Mouse (Mus musculus) left cerebral cortex, adult 2 months (tissue): ENCODE results near the gene Gspt1. TPM values are rescaled to one million over a fixed set of nuclear protein-coding genes. Genes with fewer than 3 reads are reported as not detected.
A peak's percentile ranks its signal among the peaks of the same experiment; 100 is the strongest.
"Not testable (repeated sequence)": the region's sequence is repeated elsewhere in the genome, so short reads cannot be mapped to it uniquely, and the experiment has no call there.

ENCODE experiments used
- DNase-seq, 2 experiments: peaks; one replicate each; pipeline ENCODE4 v3.0.0; 2021 to 2022; ENCODE audit warnings: low spot score in 2 of 2, mixed read lengths in 1 of 2; ENCODE audit errors: extremely low spot score in 1 of 2
- H3K27ac ChIP-seq: fragments of 200-600 bp; 2 replicates; pipeline ENCODE4 v1.8.1; 2022
- H3K4me3 ChIP-seq: fragments of 200-600 bp; 2 replicates; pipeline ENCODE4 v1.8.1; 2022
- CTCF ChIP-seq: fragments of 200-600 bp; IDR thresholded peaks from 2 replicates; pipeline ENCODE4 v1.8.1; 2022; ENCODE audit warnings: antibody characterized with exemption, mild to moderate bottlenecking, moderate library complexity
- intact Hi-C: fragments of 180-260 bp; cut with DNase I; formaldehyde crosslinking; loops from one replicate; pipeline ENCODE4 v1.15.1; 2025
- long read RNA-seq, 2 experiments: library from polyadenylated mRNA; stranded (forward); transcript quantifications; one replicate each; pipeline ENCODE4 v2.0.0; 2021; ENCODE audit warnings: borderline mapping rate in 2 of 2
- total RNA-seq, 2 experiments: library from RNA; stranded (reverse); gene quantifications; 2 replicates each; pipeline ENCODE4 v1.2.3; 2021

Gene Gspt1
- total RNA-seq, result 10 to 100 TPM; 79.7 to 85.5 TPM
- long read RNA-seq, experiment 1, transcript Gspt1-205 (15 exons, 3,716 nt), result minor isoform, 22 of 54 reads
- long read RNA-seq, experiment 1, transcript Gspt1-201 (15 exons, 2,898 nt), result major isoform, 30 of 54 reads
- long read RNA-seq, experiment 1, partial matches to known transcripts, result 2 of 54 reads
- long read RNA-seq, experiment 1, other reads (novel, unspliced or antisense), result 0 of 54 reads
- long read RNA-seq, experiment 2, transcript Gspt1-205 (15 exons, 3,716 nt), result minor isoform, 17 of 45 reads
- long read RNA-seq, experiment 2, transcript Gspt1-201 (15 exons, 2,898 nt), result major isoform, 22 of 45 reads
- long read RNA-seq, experiment 2, partial matches to known transcripts, result 1 of 45 reads
- long read RNA-seq, experiment 2, other reads (novel, unspliced or antisense), result 5 of 45 reads

DNA sequence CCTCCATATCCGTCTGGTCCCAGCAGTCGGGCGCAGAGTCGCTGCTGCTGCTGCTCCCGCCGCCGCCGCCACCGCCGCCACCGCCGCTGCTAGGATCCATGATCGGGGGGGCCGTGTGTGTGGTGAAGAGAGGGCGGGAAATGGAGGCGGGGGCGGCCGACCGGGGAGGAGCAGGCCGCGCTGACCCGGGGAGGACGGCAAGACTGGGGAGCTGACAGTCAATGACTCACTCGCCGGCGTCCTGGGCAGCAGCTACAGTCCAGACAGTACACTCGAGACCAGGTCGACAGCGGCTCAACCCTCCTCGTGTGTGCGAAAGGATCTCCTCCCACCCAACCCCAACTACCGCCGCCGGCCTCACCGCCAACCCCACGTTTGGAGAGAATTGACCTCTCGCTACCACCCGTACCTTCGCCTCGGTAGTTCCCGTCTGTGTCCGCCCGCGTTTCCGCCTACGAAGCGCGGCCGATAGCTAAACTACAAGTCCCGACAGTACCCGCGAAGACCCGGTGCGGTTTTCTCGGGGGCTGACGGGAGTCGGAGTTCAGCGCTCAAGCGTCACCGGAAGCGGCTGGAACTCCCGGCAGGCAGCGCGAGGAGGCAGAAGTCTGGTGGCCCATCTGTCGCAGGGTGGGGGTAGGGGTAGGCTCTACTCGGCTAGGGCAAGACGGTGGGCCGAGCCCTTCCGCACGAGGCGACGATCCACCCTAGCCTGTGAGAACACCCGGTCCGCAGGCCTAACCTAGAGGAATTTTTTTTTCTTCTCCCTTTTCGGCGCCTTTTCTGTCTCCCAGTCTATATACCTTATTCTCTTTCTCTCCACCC, at the start of gene Gspt1:
Gene Gspt1, minus strand, starts transcription at position 428 of the 825 bp plus-strand sequence.
- Histone ChIP-seq H3K27ac (peak within 1 kb of the TSS; percentile 98), H3K4me3 (peak within 1 kb of the TSS; percentile 97)
- DNase-seq, result peak; percentile 98
- intact Hi-C loops, result loop anchor here (1.0 to 5.0 kb wide), 3 partner anchors 51 to 163 kb away; partner anchors contain the start of gene Rsl1d1
- no peak; the same call in 1 of the 2 replicates for TF ChIP-seq CTCF

DNA sequence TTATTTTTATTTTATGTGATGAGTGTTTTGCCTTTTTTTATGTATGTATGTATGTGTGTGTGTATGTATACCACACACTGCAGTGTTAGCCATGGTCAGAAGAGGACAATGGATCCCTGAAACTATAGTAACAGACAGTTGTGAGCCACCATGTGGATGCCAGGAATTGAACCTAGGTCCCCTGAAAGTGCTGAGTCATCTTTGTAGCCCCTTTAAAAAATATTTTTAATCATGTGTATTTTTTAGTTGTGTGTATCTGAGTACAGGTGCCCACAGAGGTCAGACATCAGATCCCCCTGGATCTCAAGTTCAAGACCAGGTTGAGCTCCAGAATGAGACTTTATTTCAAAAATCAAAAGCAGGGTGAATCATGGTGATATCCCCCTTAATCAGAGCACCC, 49.6 kb upstream of the Gspt1 start:
- intact Hi-C loops, result no loop called here
- DNase-seq, result no peak
- Histone ChIP-seq H3K27ac (no peak overlapping the region), H3K4me3 (no peak overlapping the region)
- no peak for TF ChIP-seq CTCF

DNA sequence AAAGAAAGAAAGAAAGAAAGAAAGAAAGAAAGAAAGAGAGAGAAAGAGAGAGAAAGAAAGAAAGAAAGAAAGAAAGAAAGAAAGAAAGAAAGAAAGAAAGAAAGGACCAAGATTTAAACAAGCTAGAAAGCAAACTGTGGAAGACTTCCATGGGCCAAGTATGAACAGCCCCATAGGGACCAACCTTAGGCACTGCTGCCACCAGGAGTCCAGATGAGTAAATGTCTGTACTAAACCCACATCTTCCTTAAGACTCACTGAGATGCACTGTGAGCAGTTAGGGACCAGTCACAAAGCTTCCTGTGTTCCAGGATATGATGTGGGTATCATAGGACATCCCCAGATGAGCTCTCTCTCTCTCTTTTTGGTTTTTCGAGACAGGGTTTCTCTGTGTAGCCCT, 43.6 kb upstream of the Gspt1 start:
- H3K27ac ChIP-seq, DNase-seq, intact Hi-C loops, H3K4me3 ChIP-seq: not testable (repeated sequence)
- TF ChIP-seq CTCF, result peak; percentile 47

DNA sequence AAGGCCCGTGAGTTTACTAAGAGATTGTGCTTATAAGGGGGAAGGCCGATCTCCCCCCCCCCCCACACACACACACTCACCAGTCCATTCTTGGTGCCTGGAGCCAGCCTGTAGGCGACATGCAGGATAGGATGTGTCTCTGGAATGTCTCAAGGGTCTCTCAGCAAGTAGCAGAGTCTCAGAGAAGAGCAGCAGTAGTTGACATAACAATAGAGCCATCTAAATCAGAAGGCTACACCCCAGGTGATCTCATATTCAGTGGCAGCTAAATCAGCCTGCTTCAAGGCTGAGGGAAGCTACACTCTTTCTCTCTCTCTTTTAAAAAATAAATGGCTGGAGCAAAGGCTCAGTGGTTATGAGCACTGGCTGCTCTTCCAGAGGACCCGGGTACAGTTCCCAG, 41.5 kb upstream of the Gspt1 start:
- DNase-seq, H3K4me3 ChIP-seq, intact Hi-C loops, H3K27ac ChIP-seq: not testable (repeated sequence)

DNA sequence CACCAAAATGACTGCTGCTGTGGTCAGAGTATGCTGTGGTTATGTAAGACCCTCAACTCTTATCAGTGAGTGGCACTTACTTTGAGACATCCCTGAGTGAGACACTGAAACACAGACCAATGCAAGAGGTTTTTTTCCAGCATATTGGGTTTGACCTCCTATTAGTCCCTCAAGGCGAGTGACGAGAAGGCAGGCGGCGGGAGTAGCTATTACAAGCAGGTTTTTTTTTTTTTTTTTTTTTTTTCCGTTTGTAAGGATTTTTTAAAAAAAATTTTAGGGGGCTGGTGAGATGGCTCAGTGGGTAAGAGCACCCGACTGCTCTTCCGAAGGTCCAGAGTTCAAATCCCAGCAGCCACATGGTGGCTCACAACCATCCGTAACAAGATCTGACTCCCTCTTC, 34.7 kb upstream of the Gspt1 start:
- DNase-seq, intact Hi-C loops, H3K4me3 ChIP-seq, H3K27ac ChIP-seq: not testable (repeated sequence)

DNA sequence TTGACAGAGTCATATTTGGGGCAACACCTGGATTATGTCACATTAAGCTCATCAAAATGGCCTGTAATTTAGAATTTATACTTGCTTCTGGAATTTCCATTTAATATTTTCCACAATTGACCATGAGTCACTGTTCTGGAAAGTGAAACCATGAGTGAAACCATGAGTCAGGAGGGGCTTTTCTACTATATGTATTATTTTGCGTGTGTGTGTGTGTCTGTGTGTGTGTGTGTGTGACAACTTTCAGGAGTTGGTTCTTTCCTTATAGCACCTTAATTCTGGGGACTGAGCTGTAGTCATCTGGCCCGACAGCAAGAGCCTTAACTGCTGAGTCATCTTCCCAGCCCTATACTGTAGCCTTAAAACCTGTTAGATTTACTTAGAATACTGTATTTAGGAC, 31.8 kb upstream of the Gspt1 start:
- H3K27ac ChIP-seq, result no peak overlapping the region
- TF ChIP-seq CTCF, result no peak
- intact Hi-C loops, result no loop called here
- H3K4me3 ChIP-seq, result no peak overlapping the region
- no peak for DNase-seq

DNA sequence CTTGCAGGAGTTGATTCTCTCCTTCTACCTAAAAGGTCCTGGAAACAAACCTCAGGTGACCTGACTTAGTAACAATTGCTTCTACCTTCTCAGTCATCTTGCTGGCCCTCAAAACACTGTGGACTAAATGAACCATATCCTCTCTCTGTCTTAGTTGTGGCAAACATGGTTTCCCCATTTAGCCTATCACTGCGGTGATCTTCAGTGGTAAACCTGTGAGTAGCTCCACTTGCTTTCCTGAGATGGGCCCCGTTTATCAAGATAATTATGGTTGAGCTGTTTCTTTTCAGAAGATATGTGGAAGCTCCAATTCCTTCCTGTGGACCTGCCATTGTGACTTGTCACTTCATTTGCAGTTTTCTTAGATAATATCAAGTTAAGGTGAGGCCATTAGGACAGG, 30.8 kb upstream of the Gspt1 start:
- DNase-seq, result no peak
- no peak overlapping the region for H3K4me3 ChIP-seq
- H3K27ac ChIP-seq, result no peak overlapping the region
- intact Hi-C loops, result loop anchor here (5.0 kb wide), 1 partner anchor 1017 kb away; no protein-coding TSS in a partner anchor
- TF ChIP-seq CTCF, result no peak

DNA sequence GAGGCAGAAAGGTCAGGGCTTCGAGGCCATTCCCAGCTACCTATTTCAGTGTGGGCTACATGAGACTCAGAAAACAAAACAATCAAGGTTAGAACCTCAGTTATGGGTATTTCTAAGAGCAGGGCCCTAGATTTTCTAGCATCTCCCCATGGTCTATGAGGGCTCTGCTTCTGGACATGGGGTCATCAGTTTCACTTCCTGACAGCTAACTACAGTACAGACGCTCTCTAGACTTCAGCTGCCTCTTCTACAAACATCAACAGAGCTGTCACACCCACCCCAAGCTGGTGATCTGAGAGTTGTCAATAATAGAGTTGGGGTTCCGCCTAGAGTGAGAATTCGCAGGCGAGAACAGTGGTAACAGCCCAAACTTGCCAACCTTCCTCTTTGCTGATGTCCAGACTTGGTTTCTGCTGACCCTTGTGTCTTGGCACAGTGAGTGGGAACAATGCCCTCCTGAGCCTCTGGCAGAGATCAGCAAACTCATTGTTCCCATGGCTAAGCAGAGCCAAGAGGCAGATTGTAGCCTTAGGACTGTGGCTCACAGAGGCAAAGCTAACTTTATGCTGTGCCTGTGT, 28.6 kb upstream of the Gspt1 start:
- no peak for DNase-seq
- H3K4me3 ChIP-seq, result no peak overlapping the region
- TF ChIP-seq CTCF, result no peak
- intact Hi-C loops, result loop anchor here (5.0 kb wide), 1 partner anchor 1020 kb away; no protein-coding TSS in a partner anchor
- no peak overlapping the region for H3K27ac ChIP-seq

DNA sequence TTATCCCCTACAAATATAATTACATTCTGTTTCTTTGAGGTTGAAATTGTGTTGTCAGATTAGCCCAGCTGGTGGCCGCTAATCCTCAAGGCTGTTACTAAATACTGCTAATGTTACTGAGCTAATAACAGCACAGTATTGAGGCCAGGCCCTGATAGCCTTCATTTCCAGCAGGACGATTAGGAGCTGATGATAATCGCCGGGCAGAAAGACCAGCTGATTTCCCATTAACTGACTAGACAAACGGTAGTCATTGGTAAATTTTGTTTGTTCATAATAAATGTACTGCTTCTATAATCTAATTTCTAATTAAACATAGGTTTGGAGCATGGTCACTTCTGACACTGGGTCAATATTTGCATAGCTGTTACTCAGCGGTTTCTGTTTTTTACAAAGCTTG, 24.7 kb upstream of the Gspt1 start:
- H3K4me3 ChIP-seq, result no peak overlapping the region
- DNase-seq, result no peak
- intact Hi-C loops, result no loop called here
- no peak for TF ChIP-seq CTCF
- H3K27ac ChIP-seq, result no peak overlapping the region

DNA sequence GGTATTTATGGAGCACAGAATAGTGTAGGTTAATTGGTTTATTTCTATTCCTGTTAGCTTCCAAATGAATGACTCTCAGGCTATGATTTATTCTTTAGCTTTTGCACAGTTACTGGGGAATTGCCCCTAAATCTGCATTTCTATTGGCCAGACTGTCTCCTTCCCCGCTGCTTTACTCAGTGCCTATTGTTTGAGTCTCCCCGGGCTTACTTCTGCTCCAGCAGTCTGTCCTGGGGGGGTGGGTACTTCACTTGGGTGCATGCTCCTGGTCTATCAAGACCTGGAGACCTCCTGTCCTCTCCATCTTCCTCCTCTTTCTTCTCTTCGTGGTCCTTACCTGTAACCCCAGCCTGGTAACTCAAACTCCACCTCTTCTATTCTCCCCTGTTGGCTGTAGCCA, 22.8 kb upstream of the Gspt1 start:
- Histone ChIP-seq H3K4me3 (no peak overlapping the region), H3K27ac (no peak overlapping the region)
- intact Hi-C loops, result no loop called here
- no peak for DNase-seq
- TF ChIP-seq CTCF, result no peak

DNA sequence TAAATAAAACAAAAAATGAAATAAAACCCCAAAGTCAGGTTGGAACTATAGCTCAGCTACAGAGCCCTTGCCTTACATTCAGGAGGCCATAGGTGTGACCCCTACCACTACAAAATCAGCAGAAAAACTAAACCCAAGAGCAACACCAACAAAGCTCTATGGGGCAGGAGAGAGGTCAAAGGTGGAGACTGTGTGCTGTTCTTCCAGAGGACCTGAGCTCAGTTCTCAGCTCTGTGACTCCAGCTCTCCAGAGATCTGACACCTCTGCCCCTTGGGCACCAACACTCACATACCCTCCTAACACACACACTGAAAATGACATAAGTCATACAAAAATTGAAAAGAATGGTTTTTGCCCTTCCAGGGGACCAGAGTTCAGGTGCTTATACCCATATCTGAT, 16.9 kb upstream of the Gspt1 start:
- intact Hi-C loops, result no loop called here
- Histone ChIP-seq H3K4me3 (no peak overlapping the region), H3K27ac (no peak overlapping the region)
- no peak for TF ChIP-seq CTCF
- DNase-seq, result no peak

DNA sequence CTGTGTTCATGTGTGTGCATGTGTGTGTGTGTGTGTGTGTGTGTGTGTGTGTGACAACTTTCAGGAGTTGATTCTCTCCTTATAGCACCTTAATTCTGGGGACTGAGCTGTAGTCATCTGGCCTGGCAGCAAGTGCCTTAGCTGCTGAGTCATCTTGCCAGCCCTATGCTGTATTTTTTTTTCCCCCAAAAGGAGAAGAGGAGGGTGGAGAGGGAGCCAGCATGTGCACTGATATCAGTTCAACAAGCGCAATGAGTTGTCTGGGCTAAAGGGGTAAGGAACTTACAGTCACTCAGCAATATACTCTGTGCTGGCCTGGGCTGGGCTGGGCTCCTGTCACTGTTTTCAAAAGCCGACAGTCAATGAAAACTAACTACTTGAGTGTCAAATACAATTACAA, 16.5 kb upstream of the Gspt1 start:
- DNase-seq, result no peak
- Histone ChIP-seq H3K4me3 (no peak overlapping the region), H3K27ac (no peak overlapping the region)
- intact Hi-C loops, result no loop called here
- TF ChIP-seq CTCF, result no peak
